Mouse (Mus musculus) gastrocnemius, adult 2 months (tissue): ENCODE results near the gene Dnaic1. TPM values are rescaled to one million over a fixed set of nuclear protein-coding genes. Genes with fewer than 3 reads are reported as not detected.

Experiments used
- DNase-seq: peaks from one replicate; pipeline ENCODE4 v3.0.0; 2022
- H3K27ac ChIP-seq: fragments of 200-600 bp; 2 replicates; pipeline ENCODE4 v1.8.1; 2022; ENCODE audit warnings: mild to moderate bottlenecking
- H3K4me3 ChIP-seq: fragments of 200-600 bp; 2 replicates; pipeline ENCODE4 v1.8.1; 2022; ENCODE audit warnings: mild to moderate bottlenecking, moderate library complexity
- CTCF ChIP-seq: fragments of 200-600 bp; IDR thresholded peaks from 2 replicates; pipeline ENCODE4 v1.8.1; 2022; ENCODE audit warnings: antibody characterized with exemption, mild to moderate bottlenecking, moderate library complexity
- intact Hi-C: fragments of 180-260 bp; cut with DNase I; formaldehyde crosslinking; loops from one replicate; pipeline ENCODE4 v1.15.1; 2025
- total RNA-seq, 2 experiments: library from RNA; stranded (reverse); gene quantifications; 2 replicates each; pipeline ENCODE4 v1.2.3; 2021

The Dnaic1 gene
- total RNA-seq, 2 experiments from 2014 or later, result 0.56 to 0.59 TPM

- intact Hi-C loops, result no loop called here
- no peak for DNase-seq
- TF ChIP-seq CTCF, result no peak
- Histone ChIP-seq H3K4me3 (no peak overlapping the region), H3K27ac (peak overlapping the region; percentile 41; the same call in 1 of the 2 replicates)
Observed at GRCm38 (mm10) chr4:41575914-41576313, 6.3 kb downstream of the Dnaic1 start.

GRCm38 (mm10) chr4:41583353-41583752, 13.8 kb downstream of the Dnaic1 start:
- no peak overlapping the region for H3K4me3 ChIP-seq
- TF ChIP-seq CTCF, result no peak
- intact Hi-C loops, result no loop called here
- DNase-seq, result no peak
- H3K27ac ChIP-seq, result no peak overlapping the region

- TF ChIP-seq CTCF, result no peak
- intact Hi-C loops, result no loop called here
Observed at GRCm38 (mm10) chr4:41602818-41603217, 33.2 kb downstream of the Dnaic1 start.

GRCm38 (mm10) chr4:41604476-41605396, 35.2 kb downstream of the Dnaic1 start:
- DNase-seq, result peak; percentile 66
- Histone ChIP-seq H3K27ac (no peak overlapping the region), H3K4me3 (no peak overlapping the region)
- TF ChIP-seq CTCF, result peak; percentile 74
- intact Hi-C loops, result loop anchor here (2.0 kb wide), 1 partner anchor 104 kb away; no protein-coding TSS in a partner anchor

More at GRCm38 (mm10) chr4:41602818-41603217, 33.2 kb downstream of the Dnaic1 start:
- no peak overlapping the region for H3K27ac ChIP-seq
- DNase-seq, result no peak
- no peak overlapping the region for H3K4me3 ChIP-seq

- no peak overlapping the region for H3K27ac ChIP-seq
- H3K4me3 ChIP-seq, result no peak overlapping the region
- TF ChIP-seq CTCF, result no peak
- intact Hi-C loops, result no loop called here
- peak; percentile 61 for DNase-seq
Observed at GRCm38 (mm10) chr4:41606784-41607183, 37.2 kb downstream of the Dnaic1 start.

GRCm38 (mm10) chr4:41609681-41610593, 40.4 kb downstream of the Dnaic1 start:
- intact Hi-C loops, result loop anchor here (5.0 to 10.0 kb wide), 3 partner anchors 38 to 143 kb away; partner anchors contain the start of gene Nudt2
- Histone ChIP-seq H3K4me3 (no peak overlapping the region), H3K27ac (peak overlapping the region; percentile 75)
- peak; percentile 45 for TF ChIP-seq CTCF
- DNase-seq, result no peak

GRCm38 (mm10) chr4:41610594-41610980, 41.0 kb downstream of the Dnaic1 start:
- TF ChIP-seq CTCF, result no peak
- DNase-seq, result peak; percentile 78
- Histone ChIP-seq H3K4me3 (no peak overlapping the region), H3K27ac (peak overlapping the region; percentile 75)
- intact Hi-C loops, result loop anchor here (5.0 to 10.0 kb wide), 3 partner anchors 38 to 143 kb away; partner anchors contain the start of gene Nudt2

GRCm38 (mm10) chr4:41612166-41612565, 42.6 kb downstream of the Dnaic1 start:
- TF ChIP-seq CTCF, result no peak
- DNase-seq, result peak; percentile 52
- Histone ChIP-seq H3K4me3 (no peak overlapping the region), H3K27ac (peak overlapping the region; percentile 58)
- intact Hi-C loops, result loop anchor here (5.0 to 10.0 kb wide), 3 partner anchors 40 to 145 kb away; partner anchors contain the start of gene Nudt2

- intact Hi-C loops, result loop anchor here (1.0 to 10.0 kb wide), 5 partner anchors 39 to 147 kb away; partner anchors contain the start of gene Nudt2
- Histone ChIP-seq H3K27ac (no peak overlapping the region), H3K4me3 (no peak overlapping the region)
- peak; percentile 99; the same call in 1 of the 2 replicates for TF ChIP-seq CTCF
- DNase-seq, result peak; percentile 85
Observed at GRCm38 (mm10) chr4:41614156-41614555, 44.6 kb downstream of the Dnaic1 start.

GRCm38 (mm10) chr4:41615661-41616599, 46.4 kb downstream of the Dnaic1 start:
- DNase-seq, result peak; percentile 39
- intact Hi-C loops, result loop anchor here (2.0 to 10.0 kb wide), 2 partner anchors 37 to 91 kb away; no protein-coding TSS in a partner anchor
- TF ChIP-seq CTCF, result peak; percentile 53
- Histone ChIP-seq H3K4me3 (no peak overlapping the region), H3K27ac (peak overlapping the region; percentile 3; the same call in 1 of the 2 replicates)
